Mouse (Mus musculus) myocyte (in vitro differentiated cells): ENCODE results near the gene Sbk1. TPM values are rescaled to one million over a fixed set of nuclear protein-coding genes. Genes with fewer than 3 reads are reported as not detected.
A peak's percentile ranks its signal among the peaks of the same experiment; 100 is the strongest.
"Not testable (repeated sequence)": the region's sequence is repeated elsewhere in the genome, so short reads cannot be mapped to it uniquely, and the experiment has no call there.

Experiments used
- H3K27me3 ChIP-seq: one replicate; pipeline ENCODE4 v1.6.1; 2011; ENCODE audit not compliant: control insufficient read depth, insufficient read depth, insufficient read length
- H3K36me3 ChIP-seq: one replicate; pipeline ENCODE4 v1.6.1; 2011; ENCODE audit not compliant: control insufficient read depth, insufficient read depth
- H3K4me2 ChIP-seq: one replicate; pipeline ENCODE4 v1.6.1; 2011; ENCODE audit warnings: low read depth, control low read depth
- H3K4me3 ChIP-seq: one replicate; pipeline ENCODE4 v1.5.1; 2011; ENCODE audit warnings: mild to moderate bottlenecking, control low read depth, moderate library complexity
- H3K79me2 ChIP-seq: one replicate; pipeline ENCODE4 v1.6.1; 2011; ENCODE audit not compliant: control insufficient read depth, insufficient read depth
- H3ac ChIP-seq: one replicate; pipeline ENCODE4 v1.6.1; 2011; ENCODE audit not compliant: control insufficient read depth, insufficient read length
- CEBPB ChIP-seq: IDR thresholded peaks from 2 replicates; pipeline ENCODE4 v1.6.1; 2011; ENCODE audit warnings: mild to moderate bottlenecking, moderate library complexity; ENCODE audit not compliant: poor library complexity, insufficient read depth, severe bottlenecking
- E2F4 ChIP-seq: IDR thresholded peaks from one replicate; pipeline ENCODE4 v1.6.1; 2011; ENCODE audit warnings: mild to moderate bottlenecking, control low read depth, moderate library complexity; ENCODE audit not compliant: insufficient read depth
- MAX ChIP-seq: IDR thresholded peaks from one replicate; pipeline ENCODE4 v1.6.1; 2011; ENCODE audit warnings: low read depth, mild to moderate bottlenecking, control low read depth
- MYOD1 ChIP-seq, 3 experiments: IDR thresholded peaks; one replicate each; pipeline ENCODE4 v1.6.1; 2011; ENCODE audit warnings: control low read depth in 2 of 3, low read depth in 2 of 3, mild to moderate bottlenecking in 2 of 3, moderate library complexity in 1 of 3; ENCODE audit not compliant: insufficient read length in 2 of 3, control insufficient read depth in 1 of 3
- MYOG ChIP-seq, 3 experiments: IDR thresholded peaks; one replicate each; pipeline ENCODE4 v1.6.1; 2011; ENCODE audit warnings: control low read depth in 2 of 3, low read depth in 2 of 3, mild to moderate bottlenecking in 2 of 3; ENCODE audit not compliant: insufficient read length in 2 of 3, control insufficient read depth in 1 of 3, insufficient read depth in 1 of 3
- POLR2A ChIP-seq: IDR thresholded peaks from one replicate; pipeline ENCODE4 v1.6.1; 2011; ENCODE audit warnings: low read depth, mild to moderate bottlenecking, control low read depth, moderate library complexity; ENCODE audit not compliant: insufficient read length
- POLR2AphosphoS2 ChIP-seq: IDR thresholded peaks from one replicate; pipeline ENCODE4 v1.6.1; 2011; ENCODE audit warnings: low read depth, control low read depth; ENCODE audit not compliant: insufficient read length
- REST ChIP-seq: IDR thresholded peaks from one replicate; pipeline ENCODE4 v1.6.1; 2011; ENCODE audit warnings: mild to moderate bottlenecking, control low read depth, moderate library complexity; ENCODE audit not compliant: insufficient read depth, insufficient read length
- SRF ChIP-seq: IDR thresholded peaks from one replicate; pipeline ENCODE4 v1.6.1; 2011; ENCODE audit warnings: low read depth; ENCODE audit not compliant: control insufficient read depth, insufficient read length
- TCF12 ChIP-seq: IDR thresholded peaks from one replicate; pipeline ENCODE4 v1.6.1; 2011; ENCODE audit warnings: mild to moderate bottlenecking, control low read depth; ENCODE audit not compliant: poor library complexity, insufficient read depth, severe bottlenecking
- TCF3 ChIP-seq: IDR thresholded peaks from one replicate; pipeline ENCODE4 v1.6.1; 2011; ENCODE audit warnings: low read depth, control low read depth; ENCODE audit not compliant: insufficient read length
- USF1 ChIP-seq: IDR thresholded peaks from one replicate; pipeline ENCODE4 v1.6.1; 2011; ENCODE audit warnings: low read depth, mild to moderate bottlenecking, control low read depth, moderate library complexity
- polyA plus RNA-seq: library from polyadenylated mRNA; unstranded; fragments of >200 nt; fragmentation: generic; extraction: Trizol; gene quantifications from one replicate; pipeline ENCODE4 v1.2.1, GENCODE M21; 2012; ENCODE audit warnings: missing spikeins

The Sbk1 gene
- polyA plus RNA-seq, 1 experiment, result 16.1 TPM

- Histone ChIP-seq H3ac (no peak overlapping the region), H3K79me2 (no peaks in the 10 kb centered on the region), H3K27me3 (no peaks in the 10 kb centered on the region), H3K36me3 (no peaks in the 10 kb centered on the region), H3K4me2 (no peak overlapping the region), H3K4me3 (no peak overlapping the region)
- TF ChIP-seq POLR2AphosphoS2, result no peak
- TF ChIP-seq E2F4, result no peak
- TF ChIP-seq TCF3, result no peak
These were observed 6.4 kb downstream of the Sbk1 start for GRCm38 (mm10) chr7:126278799-126279198.

- H3K36me3 ChIP-seq, result no peaks in the 10 kb centered on the region
These were observed 7.5 kb downstream of the Sbk1 start for GRCm38 (mm10) chr7:126279774-126280482.

GRCm38 (mm10) chr7:126280696-126281095, 8.3 kb downstream of the Sbk1 start:
- Histone ChIP-seq H3K79me2 (no peaks in the 10 kb centered on the region), H3K27me3 (no peaks in the 10 kb centered on the region), H3K36me3 (no peaks in the 10 kb centered on the region), H3K4me2 (no peak overlapping the region), H3ac (no peak overlapping the region), H3K4me3 (no peak overlapping the region)
- no peak for TF ChIP-seq SRF
- TF ChIP-seq TCF3, result no peak
- no peak for TF ChIP-seq POLR2A
- peak; percentile 89 for TF ChIP-seq REST
- no peak for TF ChIP-seq TCF12
- TF ChIP-seq MAX, result no peak
- TF ChIP-seq USF1, result no peak
- peak in 1 of 3 experiments; percentile 40 for TF ChIP-seq MYOG (IDR thresholded peaks at IDR 0.05; ENCODE audit: control insufficient read depth in 1 of 3, insufficient read depth in 1 of 3, insufficient read length in 2 of 3, low read depth in 2 of 3)
- TF ChIP-seq E2F4, result no peak
- TF ChIP-seq CEBPB, result no peak

More at GRCm38 (mm10) chr7:126279774-126280482, 7.5 kb downstream of the Sbk1 start:
- Histone ChIP-seq H3K79me2 (no peaks in the 10 kb centered on the region), H3K4me2 (no peak overlapping the region), H3K4me3 (no peak overlapping the region), H3K27me3 (no peaks in the 10 kb centered on the region), H3ac (no peak overlapping the region)
- TF ChIP-seq MYOG (IDR thresholded peaks at IDR 0.05; ENCODE audit: control insufficient read depth in 1 of 3, insufficient read depth in 1 of 3, insufficient read length in 2 of 3, low read depth in 2 of 3) (no peak), MYOD1 (IDR thresholded peaks at IDR 0.05; ENCODE audit: control insufficient read depth in 1 of 3, insufficient read length in 2 of 3, low read depth in 2 of 3) (peak in 2 of 3 experiments; percentile 30 to 42)

GRCm38 (mm10) chr7:126281876-126282682, 9.7 kb downstream of the Sbk1 start:
- no peak overlapping the region for H3ac ChIP-seq
- H3K36me3 ChIP-seq, result no peaks in the 10 kb centered on the region
- H3K27me3 ChIP-seq, result no peaks in the 10 kb centered on the region
- no peak overlapping the region for H3K4me3 ChIP-seq
- H3K79me2 ChIP-seq, result no peaks in the 10 kb centered on the region
- TF ChIP-seq REST, result no peak
- peak in 2 of 3 experiments; percentile 6 to 32 for TF ChIP-seq MYOG (IDR thresholded peaks at IDR 0.05; ENCODE audit: control insufficient read depth in 1 of 3, insufficient read depth in 1 of 3, insufficient read length in 2 of 3, low read depth in 2 of 3)
- no peak for TF ChIP-seq TCF3
- TF ChIP-seq USF1, result peak; percentile 45
- TF ChIP-seq POLR2A, result no peak
- no peak for TF ChIP-seq MAX
- no peak for TF ChIP-seq E2F4
- TF ChIP-seq SRF, result no peak
- no peak for TF ChIP-seq POLR2AphosphoS2
- no peak for TF ChIP-seq TCF12
- TF ChIP-seq MYOD1 (IDR thresholded peaks at IDR 0.05; ENCODE audit: control insufficient read depth in 1 of 3, insufficient read length in 2 of 3, low read depth in 2 of 3), result peak in 1 of 3 experiments; percentile 54
- no peak for TF ChIP-seq CEBPB
- no peak overlapping the region for H3K4me2 ChIP-seq

GRCm38 (mm10) chr7:126282683-126282990, 10.2 kb downstream of the Sbk1 start:
- not testable (repeated sequence) for H3K4me3 ChIP-seq, H3K27me3 ChIP-seq, H3K36me3 ChIP-seq, H3K79me2 ChIP-seq, H3ac ChIP-seq, H3K4me2 ChIP-seq
